Mouse (Mus musculus): ENCODE results near the gene Kctd11.
"Not testable (repeated sequence)": the region's sequence is repeated elsewhere in the genome, so short reads cannot be mapped to it uniquely, and the experiment has no call there.

Gene Kctd11

DNA sequence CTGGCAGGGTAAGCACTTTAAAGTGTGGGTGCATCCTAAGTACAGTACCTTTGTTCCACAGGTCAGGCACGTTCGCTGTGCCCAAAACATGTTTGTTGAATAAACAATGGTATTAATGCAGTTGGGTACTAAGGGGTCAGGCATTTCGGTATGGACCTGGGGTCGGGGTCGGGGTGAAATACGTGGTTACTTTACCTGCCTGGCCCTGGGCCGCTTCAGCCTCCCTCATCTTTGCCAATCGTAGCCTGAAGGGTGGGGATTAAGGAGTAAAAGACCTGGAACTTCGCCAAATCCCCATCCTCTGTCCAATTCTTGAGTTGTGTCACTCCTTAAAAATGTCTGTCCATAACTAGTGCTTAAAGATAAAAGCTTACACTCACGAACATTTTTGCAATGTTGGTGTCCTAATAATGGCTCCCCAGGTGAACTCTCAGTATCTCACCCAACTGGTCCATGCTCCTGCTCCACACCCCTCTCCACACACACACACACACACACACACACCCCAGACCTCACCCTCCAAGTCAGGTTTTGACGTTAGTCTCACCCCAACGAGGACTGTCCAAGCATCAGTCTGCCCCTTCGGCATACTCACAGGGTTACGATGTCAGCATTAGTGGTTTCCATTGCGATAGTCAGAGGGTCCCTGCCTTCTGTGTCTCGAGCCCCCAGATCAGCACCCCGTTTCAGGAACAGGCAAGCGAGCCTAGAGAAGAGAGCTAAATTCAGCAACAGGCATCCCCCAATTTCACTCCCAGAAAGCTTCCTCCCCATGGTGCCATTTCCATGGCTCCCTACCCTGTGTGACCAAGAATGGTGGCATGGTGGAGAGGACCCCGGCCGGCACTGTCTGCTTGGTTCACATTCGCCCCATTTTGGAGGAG, 823 bp upstream of the Kctd11 start:
- DNase-seq = peak in 1 of 2 experiments; percentile 30

DNA sequence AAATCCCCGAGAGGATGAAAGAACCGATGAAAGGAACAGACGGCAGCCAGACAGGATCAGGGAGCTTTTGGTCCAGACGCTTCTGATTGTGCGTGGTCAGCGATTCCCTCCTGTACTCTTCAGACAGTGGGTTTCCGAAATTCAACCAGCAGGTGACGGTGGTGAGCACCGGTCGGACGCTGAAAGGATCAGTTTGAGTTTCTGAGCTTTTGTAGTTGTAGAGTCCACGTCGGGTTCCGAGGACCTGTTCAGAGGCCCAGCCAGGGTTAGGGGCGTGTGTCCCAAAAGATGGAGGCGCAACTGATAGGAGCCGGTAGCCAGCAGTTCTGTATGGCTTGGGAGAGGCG, 727 bp downstream of the Kctd11 start:
- peak; percentile 77 to 81 for DNase-seq

- peak in 1 of 2 experiments; percentile 18 for DNase-seq
These were observed 1.5 kb downstream of the Kctd11 start for GRCm38 (mm10) chr11:69879711-69880110.

DNA sequence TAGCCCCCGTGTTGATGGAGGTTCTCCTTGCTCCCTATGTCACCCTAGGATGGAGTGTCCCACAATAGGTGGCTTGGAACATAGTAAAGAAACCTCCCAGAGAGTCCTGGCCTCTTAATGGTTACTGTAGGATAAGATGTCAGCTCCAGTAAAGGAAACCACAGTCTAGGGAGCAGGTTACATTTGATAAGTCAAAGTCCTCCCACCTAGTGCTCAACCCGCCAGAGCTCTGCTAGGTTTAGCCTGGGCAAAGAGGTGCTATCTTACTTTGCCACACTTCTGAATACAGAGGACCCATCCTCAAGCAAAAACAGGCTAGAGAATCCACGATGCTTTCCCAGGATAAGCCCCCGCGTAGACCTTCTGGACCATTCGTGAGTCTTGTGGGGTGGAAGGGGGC, 2.3 kb downstream of the Kctd11 start:
- DNase-seq = no peak

DNA sequence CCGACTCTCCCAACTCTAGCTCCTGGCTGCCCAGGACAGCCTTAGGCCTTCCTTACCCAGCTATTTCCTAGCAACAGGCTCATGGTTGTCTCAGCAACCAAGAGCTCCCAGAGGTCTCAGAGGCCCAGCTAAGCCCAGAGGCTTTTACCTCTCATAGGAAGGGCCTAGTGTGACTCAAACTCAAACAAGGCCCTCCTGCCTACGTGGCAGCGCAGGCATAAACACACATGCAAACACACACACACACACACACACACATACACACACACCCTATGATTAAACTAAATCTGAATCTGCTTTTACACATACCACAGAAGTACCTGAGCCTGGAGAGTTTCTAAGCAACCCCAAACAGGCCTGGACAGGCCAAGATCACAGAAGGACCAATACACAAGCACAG, 2.8 kb downstream of the Kctd11 start:
- DNase-seq = no peak

DNA sequence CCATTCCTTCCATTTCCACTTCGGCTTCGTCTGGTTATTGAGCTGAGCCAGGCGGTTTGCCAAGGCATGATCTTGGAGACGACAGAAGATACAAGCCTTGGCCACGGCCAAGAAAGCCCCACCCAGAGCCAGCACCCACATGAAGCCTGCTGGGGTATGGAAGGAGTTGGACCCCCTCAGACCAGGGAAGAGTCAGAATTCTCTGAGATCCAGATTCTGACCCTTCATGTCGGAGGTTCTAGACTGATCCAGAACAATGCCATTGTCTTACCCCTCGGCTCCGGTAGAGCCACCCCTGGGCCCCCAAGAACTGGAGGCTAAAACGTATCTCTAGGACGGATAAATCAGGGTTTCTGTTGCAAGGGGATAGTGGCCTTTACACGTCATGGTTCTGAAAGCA, 3.3 kb downstream of the Kctd11 start, which contains the start of gene Tmem95:
TSS of gene Tmem95 (minus strand) at position 141 of the 400 bp plus-strand sequence.
- peak in 1 of 2 experiments; percentile 34 for DNase-seq

DNA sequence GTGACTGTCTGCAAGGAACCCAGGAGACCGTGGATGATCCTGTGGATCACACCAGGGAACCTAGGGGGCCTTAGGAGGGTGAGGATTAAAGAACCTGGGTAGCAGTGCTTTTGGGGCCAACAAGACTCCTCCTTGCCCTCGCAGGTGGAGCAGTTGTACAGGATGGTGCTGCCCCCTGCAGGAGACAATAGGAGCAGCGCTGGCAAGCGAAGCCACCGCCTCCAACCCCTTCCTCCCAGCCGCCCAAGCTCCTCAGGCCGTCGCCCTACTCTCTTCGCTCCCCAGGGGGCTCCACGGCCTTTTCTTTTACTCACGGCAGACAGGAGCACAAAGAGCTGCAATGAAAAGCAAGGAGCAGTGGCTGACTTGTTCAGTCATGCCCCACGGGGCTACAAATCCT, 4.3 kb downstream of the Kctd11 start:
- DNase-seq = peak; percentile 93 to 95

- DNase-seq = no peak
These were observed 5.0 kb downstream of the Kctd11 start for GRCm38 (mm10) chr11:69876186-69876585.

DNA sequence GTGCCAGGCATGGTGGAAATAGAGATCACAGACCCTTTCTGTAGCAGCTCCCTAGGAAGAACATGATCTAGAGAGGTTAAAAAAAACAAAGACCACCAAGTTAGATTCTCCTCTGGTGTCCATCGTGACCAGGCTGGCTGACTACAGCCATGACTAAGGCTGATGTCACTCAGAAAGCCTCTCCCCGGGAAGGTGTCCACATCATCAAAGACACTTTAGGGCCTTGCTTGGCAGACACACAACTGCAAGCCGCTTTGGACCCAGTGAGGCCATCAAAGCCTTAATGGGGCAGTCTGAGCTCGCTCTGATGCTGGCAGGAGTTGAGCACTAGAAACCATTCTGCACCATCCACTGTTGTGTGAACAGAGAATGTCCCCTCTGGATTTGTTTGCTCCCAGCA, 8.8 kb downstream of the Kctd11 start:
- no peak for DNase-seq

DNA sequence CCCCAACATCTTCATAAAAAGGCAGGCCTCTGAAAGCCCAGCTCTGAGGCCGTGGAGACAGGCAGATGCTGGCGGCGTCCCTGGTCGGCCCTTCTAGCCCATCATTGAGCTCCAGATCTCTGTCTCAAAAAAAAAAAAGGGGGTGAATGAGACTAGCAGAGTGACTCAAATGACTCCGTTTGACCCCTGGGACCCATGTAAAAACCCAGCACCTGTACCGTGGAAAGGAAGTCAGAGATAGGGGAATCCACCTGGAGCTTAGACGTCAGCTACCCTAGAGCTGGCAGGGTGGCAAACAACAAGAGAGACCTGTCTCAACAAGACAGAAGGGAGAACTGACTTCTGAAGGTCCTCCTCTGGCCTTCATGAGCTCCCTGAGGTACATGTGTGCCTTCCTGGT, 9.4 kb downstream of the Kctd11 start:
- no peak for DNase-seq

DNA sequence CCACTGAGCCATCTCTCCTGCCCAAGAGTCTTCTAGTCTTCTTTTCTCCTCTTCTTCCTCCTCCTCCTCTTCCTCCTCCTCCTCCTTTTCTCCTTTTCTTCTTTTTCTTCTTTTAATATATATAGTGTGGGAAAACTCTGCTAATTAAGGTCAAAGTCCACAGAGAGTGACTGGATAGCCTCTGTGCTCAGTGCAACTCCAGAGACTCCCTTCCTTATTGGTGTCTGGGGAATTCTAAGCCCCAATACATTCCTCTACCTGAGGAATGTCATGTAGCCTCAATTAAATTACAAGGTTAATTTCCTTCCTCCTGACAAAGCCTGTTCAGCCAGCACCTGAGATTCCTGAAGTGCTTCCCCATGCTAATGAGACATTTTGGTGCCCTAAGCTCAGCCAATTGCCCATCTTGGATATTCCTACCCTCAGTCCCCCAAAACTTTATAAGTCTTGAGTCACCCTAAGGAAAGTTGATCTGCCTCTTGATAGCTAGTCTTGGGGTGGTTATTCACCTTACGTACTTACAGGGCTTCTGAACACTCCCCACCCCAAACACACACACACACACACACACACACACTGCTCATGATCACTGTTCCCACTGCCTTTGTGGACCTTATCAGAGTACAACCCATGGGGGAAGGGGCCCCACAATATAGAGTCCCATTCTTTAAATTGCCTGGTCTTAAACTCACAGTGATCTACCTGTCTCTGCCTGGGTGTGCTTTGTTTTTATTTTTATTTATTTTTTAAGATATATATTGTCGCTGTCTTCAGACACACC, 10.7 kb downstream of the Kctd11 start:
- DNase-seq = no peak

GRCm38 (mm10) chr11:69867335-69867734, 13.9 kb downstream of the Kctd11 start:
- DNase-seq = no peak

DNA sequence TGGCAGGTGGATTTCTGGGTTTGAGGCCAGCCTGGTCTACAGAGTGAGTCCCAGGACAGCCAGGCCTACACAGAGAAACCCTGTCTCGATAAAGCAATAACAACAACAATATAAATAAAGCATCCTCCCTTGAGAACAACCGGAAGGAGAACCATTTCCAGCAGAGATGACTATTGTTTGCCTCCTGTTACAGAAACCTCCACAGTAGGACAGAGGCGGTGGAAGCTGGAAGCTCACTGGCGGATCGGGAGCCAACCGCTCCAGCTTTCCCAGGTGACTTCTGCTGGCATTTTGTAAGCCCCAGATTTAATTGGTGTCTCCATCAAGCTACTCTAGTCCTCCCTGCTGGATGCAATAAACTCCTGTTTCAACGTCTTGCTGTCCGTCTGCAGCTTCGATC, 15.6 kb downstream of the Kctd11 start:
- DNase-seq = no peak

GRCm38 (mm10) chr11:69864138-69864860, 16.9 kb downstream of the Kctd11 start:
- DNase-seq = no peak

- not testable (repeated sequence) for DNase-seq
These were observed 17.5 kb downstream of the Kctd11 start for GRCm38 (mm10) chr11:69863729-69864128.

DNA sequence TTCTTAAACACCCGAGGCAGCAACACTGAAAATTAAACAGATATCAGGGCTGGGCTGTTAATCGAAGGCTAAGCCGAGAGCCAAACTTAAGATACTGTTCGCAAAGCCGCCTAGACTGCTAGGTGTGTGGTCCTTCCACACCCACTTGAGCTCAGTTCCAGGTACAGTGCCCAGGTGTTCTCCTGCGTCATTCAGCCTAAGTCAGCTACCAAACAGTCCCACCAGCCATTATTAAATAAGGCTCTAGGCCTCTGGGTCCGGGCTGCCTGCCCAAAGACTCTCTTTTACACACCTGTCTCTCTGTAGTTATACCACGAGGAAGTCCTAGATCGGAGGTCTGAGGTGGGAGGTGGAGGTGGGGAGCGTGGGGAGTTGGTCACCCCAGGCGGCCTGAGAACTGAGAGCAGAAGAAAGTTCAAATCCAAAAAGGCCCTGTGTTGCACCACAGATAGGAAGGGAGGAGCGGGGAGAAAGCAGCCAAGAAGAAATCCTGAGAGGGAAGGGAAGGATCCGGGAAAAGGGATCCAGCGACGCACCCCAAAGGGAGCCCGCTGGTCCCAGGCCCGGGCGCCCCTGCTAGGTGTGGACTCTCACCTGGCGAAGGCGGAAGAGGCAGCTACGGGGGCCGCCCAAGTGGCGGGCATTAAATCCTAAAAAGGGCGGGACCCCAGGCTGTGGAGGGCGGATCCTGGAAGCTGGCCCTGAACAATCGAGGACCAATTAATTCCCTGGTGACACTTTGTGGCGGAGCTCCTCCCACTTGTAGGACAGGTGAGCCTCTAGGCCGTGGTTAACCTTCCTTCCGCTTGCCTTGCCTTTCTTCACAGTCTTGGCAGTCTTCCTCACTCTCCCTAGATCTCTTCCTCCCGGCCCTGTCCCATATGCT, 22.9 kb downstream of the Kctd11 start, which contains the start of gene Tnk1:
TSS of gene Tnk1 (minus strand) at position 618 of the 886 bp plus-strand sequence.
- no peak for DNase-seq

- DNase-seq = peak; percentile 77 to 78
These were observed 25.9 kb downstream of the Kctd11 start for GRCm38 (mm10) chr11:69855347-69855746.

GRCm38 (mm10) chr11:69854680-69855079, 26.5 kb downstream of the Kctd11 start:
- DNase-seq = no peak

DNA sequence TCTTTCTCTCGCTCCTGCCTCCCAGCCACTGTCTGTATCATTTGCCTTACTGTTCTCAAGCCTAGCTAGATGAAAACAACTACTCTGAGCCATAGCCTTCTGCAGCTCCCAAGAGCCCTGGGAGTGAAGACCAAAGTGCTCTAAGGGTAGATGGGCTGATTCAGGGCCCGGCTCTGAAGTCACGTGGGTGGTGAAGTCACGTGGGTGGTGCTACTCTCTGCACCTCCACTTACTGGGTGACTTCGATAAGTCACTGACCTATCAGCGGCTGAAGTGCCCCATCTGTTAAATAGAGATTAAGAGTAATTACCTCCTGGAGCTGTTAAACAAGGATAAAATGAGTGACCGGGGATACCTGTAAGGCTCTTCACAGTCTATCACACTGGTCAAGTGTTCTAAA, 27.2 kb downstream of the Kctd11 start:
- no peak for DNase-seq

- DNase-seq = no peak
These were observed 30.5 kb downstream of the Kctd11 start for GRCm38 (mm10) chr11:69850754-69851153.

DNA sequence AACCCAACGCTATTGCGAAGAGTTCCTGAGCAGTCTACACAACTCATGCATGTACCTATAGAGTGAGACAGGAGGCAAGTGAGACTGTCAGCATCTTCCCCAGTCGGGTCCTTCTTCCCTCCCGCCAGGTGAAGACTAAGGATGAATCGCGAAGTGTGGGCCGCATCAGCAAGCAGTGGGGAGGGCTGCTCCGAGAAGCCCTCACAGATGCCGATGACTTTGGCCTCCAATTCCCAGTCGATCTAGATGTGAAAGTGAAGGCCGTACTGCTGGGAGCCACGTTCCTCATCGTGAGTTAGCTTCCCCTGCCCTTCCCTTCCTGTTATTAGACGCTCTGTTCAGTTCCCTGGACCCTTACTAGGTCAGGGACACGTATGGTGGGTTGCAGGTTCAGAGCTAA, 31.3 kb downstream of the Kctd11 start:
- no peak for DNase-seq

- no peak for DNase-seq
These were observed 32.1 kb downstream of the Kctd11 start for GRCm38 (mm10) chr11:69849128-69849527.
